Mouse (Mus musculus) c-Kit-positive CD71-negative TER-119-negative erythroid progenitor cells, embryonic 14.5 days (primary cell): Measurements from ENCODE around the gene Ddx39b.
A peak's percentile ranks its signal among the peaks of the same experiment; 100 is the strongest.
"Not testable (repeated sequence)": the region's sequence is repeated elsewhere in the genome, so short reads cannot be mapped to it uniquely, and the experiment has no call there.

Experiments
- DNase-seq: peaks from one replicate; pipeline ENCODE4 v3.0.0-alpha.2; 2013; ENCODE audit warnings: low read depth

The Ddx39b gene

GRCm38 (mm10) chr17:35219601-35220041 is 21.9 kb upstream of the Ddx39b start:
- DNase-seq, result no peak

- DNase-seq, result no peak
Observed at GRCm38 (mm10) chr17:35220156-35220952, 21.2 kb upstream of the Ddx39b start, which contains the start of gene Gm16181. Gene Gm16181, plus strand, starts transcription at chr17:35220834.

DNA sequence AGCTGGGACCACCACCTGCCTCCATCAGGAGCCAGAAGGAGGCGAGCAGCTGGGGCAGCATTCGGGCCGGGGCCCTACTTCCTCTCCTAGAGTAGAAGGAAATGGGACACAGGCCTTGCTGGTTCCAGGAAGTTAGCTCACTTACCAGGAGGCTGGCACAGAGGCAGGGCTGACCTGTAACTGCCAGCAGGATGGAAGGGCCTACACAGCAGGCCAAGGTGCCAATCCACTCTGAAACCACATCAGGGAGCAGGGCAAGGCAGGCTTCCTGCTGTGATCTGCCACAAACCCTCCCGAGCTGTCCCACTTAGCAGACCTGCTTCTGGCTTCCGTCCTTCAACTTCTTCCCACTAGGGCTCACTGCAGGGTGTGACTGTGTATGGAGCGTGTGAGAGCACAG is 19.2 kb upstream of the Ddx39b start:
- no peak for DNase-seq

- no peak for DNase-seq
Observed at GRCm38 (mm10) chr17:35224641-35225040, 16.9 kb upstream of the Ddx39b start.

GRCm38 (mm10) chr17:35225456-35225855 is 16.1 kb upstream of the Ddx39b start:
- DNase-seq, result no peak

DNA sequence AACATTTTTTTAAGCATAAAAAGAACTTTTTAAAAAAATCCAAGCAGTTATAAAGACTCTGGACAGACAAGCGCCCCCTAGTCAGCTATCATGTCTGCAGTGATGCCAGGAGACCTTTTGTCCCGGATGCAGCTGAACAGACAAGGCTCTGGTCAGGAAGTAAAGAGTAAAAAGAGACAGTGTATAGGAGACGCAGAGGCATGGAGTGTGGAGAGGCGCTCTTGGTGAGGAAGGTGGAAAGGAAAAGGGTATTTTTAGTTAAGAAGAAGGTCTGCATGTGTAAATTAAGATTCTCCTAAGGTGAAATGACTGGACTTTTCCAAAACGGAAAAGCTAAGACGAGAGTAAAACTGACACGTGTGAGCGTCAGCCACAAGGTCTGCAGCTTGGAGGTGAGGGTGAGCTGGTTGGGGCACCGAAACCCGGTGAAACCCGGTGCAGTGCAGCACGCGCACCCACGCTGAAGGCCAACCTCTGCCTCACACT is 14.9 kb upstream of the Ddx39b start:
- no peak for DNase-seq

GRCm38 (mm10) chr17:35231022-35231421 is 10.5 kb upstream of the Ddx39b start:
- no peak for DNase-seq

DNA sequence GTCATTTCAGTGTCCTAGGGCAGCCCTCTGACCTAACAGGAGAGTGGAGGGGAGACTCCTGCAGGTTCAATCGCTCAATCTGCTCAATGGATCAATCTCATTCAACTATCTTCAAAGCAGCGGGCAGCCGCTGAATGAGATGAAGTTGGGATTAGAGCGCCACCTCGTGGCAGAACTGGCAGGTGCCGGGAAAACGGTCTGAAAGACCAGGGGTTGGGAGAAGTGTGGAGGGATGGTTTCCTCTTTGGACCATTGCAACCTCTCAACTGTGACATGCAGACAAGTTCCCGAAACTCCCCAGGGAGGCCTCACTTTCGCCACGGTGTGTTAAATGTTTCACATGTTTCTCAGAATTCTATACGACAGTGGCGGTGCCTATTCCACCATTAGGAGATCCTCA is 9.5 kb upstream of the Ddx39b start:
- DNase-seq, result peak; percentile 78

DNA sequence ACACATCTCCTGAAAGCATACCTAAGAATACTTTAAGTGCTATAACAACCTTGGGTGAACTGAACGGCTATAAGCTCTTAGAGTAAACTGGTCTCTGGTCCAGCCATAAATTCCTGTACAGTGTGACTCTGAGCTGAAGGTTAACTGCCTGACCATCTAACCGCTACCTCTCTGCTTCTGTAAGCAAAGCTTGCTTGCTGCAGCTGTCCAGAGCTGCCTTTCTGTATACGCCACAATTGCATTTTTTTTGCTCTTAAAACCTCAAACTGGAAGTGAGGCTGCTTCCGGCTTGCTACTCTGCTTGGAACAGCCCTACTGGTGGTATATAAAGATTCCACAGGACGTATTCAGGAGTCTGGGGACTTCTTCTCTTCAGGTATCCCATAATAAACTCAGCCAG is 8.9 kb upstream of the Ddx39b start:
- no peak for DNase-seq

DNA sequence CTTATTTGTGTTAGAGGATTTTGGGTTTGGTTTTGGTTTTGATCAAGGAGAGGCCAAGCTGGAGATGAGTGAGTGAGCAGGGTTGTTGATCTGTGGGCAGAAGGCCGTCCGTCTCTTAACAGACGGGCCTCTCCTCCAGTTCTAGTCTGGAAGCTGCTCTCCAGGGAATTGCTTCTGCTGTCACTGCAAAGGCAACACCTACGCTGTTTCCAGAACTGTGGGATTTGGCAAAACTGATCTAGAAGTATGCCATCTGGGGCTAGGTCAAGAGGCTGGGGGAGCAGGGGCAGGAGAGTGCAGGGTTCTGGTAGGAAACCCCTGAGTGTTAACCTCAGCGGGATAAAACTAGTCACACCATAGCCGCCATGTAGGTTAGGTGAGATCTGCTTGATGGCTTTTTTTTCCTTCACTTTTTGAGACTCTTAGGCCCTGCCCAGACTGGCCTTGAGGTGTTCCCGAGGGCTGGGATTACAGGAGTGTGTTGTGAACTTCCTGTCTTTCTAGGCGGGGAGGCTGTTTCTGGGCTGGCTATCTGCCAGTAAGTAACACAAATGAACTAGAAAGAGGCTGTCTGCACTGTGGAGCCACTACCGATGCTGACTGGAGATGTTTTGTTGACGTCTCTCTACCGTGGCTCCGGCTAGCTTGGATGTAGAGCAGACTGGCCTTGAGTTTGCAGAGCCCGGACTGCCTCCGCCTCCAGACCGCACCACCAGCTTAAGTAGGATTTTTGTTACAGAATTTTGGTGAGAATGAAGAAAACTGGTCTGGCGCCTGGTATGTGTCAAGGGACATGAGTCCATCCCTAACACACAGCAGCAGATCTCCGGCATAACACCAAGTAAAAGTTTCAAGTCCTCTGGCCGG is 8.2 kb upstream of the Ddx39b start, which contains the start of gene Atp6v1g2:
TSS of gene Atp6v1g2 (plus strand) at position 547 of the 867 bp plus-strand sequence.
- DNase-seq, result no peak

DNA sequence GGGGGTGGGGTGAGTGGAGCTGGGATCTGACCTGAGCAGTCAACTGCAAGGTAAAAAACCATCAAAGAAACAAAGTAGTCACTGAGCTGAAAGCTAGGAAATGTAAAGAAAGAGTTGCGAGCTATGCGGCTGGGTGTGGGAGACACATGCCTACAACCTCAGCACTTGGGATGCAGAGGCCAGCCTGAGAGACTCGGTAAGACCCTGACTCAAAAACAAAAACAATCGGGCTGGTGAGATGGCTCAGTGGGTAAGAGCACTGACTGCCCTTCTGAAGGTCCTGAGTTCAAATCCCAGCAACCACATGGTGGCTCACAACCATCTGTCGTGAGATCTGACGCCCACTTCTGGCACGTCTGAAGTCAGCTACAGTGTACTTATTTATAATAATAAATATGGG is 7.5 kb upstream of the Ddx39b start:
- not testable (repeated sequence) for DNase-seq

DNA sequence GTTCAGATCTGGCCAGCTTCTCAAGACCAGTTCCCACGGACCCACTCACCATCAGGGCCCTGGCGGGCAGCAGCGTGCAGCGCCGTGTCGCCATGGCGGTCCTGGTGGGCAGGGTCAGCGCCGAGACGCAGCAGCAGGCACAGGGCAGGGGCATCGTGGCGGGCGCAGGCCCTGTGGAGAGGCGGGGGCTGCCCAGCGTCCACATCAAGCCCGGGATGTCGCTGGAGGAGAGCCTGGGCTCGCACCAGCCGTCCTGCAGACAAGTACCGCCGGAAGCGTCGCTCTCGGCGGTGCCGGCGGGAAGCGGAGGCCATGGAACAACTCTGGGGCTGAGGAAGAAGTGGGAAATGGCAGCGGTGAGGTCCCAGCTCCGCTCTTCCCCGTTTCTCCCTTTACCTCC is 6.6 kb upstream of the Ddx39b start:
- no peak for DNase-seq

DNA sequence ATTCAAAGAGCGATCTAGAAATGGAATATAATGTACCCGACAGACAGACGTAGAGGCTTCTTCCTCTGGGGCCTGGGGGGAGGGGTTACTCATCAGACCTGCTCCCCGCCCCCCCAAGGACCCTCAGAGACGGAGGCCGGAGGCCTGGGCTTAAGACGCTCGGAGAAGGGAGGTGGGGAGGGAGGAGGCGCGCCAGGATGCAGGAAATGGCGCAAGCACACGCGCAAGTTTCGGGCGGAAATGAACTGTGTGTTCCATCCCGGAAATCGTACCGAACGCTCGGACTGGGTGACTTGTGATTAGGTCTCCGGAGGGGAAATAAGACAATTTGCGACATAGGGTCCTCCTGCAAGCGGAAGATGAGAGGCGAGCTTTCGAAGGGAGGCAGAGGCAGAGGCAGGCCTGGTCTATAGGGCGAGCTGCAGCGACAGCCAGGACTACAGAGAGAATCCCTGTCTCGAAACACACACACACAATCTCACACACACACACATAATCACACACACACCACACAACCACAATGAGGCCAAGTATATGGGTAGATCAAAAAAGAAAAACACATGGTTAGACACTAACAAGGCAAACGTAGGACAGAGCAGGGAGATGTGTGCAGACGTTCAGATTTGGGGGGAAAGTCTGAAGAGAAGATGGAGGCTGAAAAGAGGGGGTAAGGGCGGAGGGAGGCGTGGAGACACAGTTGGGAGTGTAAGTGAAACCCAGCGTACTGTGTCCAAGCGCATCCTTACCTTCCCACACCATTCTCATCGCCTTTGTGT is 5.7 kb upstream of the Ddx39b start, which contains the start of gene Nfkbil1:
TSS of gene Nfkbil1 (minus strand) at position 179 of the 776 bp plus-strand sequence.
- peak; percentile 95 for DNase-seq

DNA sequence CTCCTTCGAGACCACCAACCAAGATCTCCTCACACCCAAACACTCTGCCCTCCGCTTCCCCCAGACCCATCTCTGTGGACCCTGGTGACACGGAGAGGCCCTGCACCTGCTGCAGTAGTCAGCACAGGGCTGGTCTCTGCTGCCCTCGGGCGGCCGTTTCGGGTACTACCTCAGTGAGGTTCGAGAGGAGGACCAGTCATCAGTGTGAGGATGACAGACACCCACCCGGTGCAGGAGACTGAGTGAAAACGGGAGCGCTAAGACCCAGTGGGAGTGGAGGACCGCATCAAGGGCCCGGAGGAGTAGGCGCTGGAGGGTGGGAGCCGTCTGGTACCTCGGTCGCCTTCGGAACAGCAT is 5.2 kb upstream of the Ddx39b start:
- DNase-seq, result peak; percentile 89

- DNase-seq, result no peak
Observed at GRCm38 (mm10) chr17:35236996-35237395, 4.5 kb upstream of the Ddx39b start.

GRCm38 (mm10) chr17:35237504-35237903 is 4.0 kb upstream of the Ddx39b start:
- no peak for DNase-seq

DNA sequence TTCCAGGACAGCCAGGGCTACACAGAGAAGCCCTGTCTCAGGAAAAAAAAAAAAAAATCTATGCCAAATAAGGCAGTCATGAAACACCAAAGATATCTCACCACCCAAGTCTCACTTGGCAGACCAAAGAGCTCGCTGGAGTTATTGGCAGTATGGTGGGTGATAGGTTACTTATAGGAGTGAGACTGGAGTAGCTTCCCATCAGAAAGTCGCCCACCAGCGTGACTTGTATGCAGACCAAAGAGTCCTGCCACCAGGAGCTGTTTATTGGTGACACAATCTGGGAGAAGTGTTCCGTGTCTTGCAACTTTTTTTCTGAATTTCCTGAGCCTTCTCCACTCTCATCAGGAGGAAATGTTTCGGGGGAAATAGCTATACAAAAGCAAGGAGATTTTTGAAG is 1.8 kb upstream of the Ddx39b start:
- DNase-seq, result no peak

GRCm38 (mm10) chr17:35240384-35241304 is 902 bp upstream of the Ddx39b start:
- no peak for DNase-seq

GRCm38 (mm10) chr17:35242015-35242941 is 732 bp downstream of the Ddx39b start:
- DNase-seq, result no peak

DNA sequence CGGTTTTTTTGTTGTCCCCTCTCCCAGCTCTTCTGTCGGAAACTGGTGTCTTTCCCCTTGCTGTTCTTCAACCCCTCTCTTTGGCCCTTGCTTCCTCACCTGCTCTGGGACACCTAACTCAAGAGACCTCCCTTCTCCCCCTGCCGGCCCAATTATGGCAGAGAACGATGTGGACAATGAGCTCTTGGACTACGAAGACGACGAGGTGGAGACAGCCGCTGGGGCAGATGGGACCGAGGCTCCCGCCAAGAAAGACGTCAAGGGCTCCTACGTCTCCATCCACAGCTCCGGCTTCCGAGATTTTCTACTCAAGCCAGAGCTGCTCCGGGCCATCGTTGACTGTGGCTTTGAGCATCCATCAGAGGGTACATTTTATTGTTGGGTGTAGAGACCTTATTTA is 1.5 kb downstream of the Ddx39b start:
- no peak for DNase-seq
